Mouse (Mus musculus) cerebellum, adult (tissue): Measurements from ENCODE around the gene Parg.

Source experiments
- ATAC-seq: cut with Nextera tagmentation; 2 replicates; pipeline ENCODE4 v1.9.2; 2017; ENCODE audit warnings: mild to moderate bottlenecking, moderate library complexity, mixed read lengths; ENCODE audit not compliant: insufficient number of reproducible peaks, low FRiP score, low TSS enrichment

The Parg gene

GRCm38 (mm10) chr14:32311381-32312035 is 109.8 kb downstream of the Parg start:
- no peak for ATAC-seq

GRCm38 (mm10) chr14:32317822-32318221 is 116.1 kb downstream of the Parg start:
- ATAC-seq: no peak

- ATAC-seq: peak; percentile 76
These were observed 120.3 kb downstream of the Parg start, which contains the start of gene Ogdhl for GRCm38 (mm10) chr14:32321732-32322685. Gene Ogdhl, plus strand, starts transcription at chr14:32322019.

- ATAC-seq: no peak
These were observed 121.5 kb downstream of the Parg start for GRCm38 (mm10) chr14:32323221-32323620.

GRCm38 (mm10) chr14:32327366-32327765 is 125.6 kb downstream of the Parg start:
- no peak for ATAC-seq

- no peak for ATAC-seq
These were observed 131.0 kb downstream of the Parg start for GRCm38 (mm10) chr14:32332515-32333445.

- no peak for ATAC-seq
These were observed 134.3 kb downstream of the Parg start for GRCm38 (mm10) chr14:32336021-32336420.

GRCm38 (mm10) chr14:32336547-32336946 is 134.8 kb downstream of the Parg start:
- peak; percentile 67 for ATAC-seq

GRCm38 (mm10) chr14:32341823-32342222 is 140.1 kb downstream of the Parg start:
- ATAC-seq: no peak

GRCm38 (mm10) chr14:32344176-32344575 is 142.4 kb downstream of the Parg start:
- ATAC-seq: no peak

- ATAC-seq: no peak
These were observed 142.9 kb downstream of the Parg start for GRCm38 (mm10) chr14:32344694-32345093.
